Mouse (Mus musculus): ENCODE data around the gene Tnfrsf25.

The Tnfrsf25 gene

GRCm38 (mm10) chr4:152146033-152146827, 30.5 kb downstream of the Tnfrsf25 start:
- no peak for DNase-seq

- no peak for DNase-seq
Observed at GRCm38 (mm10) chr4:152150546-152150945, 34.8 kb downstream of the Tnfrsf25 start.

- DNase-seq, result no peak
Observed at GRCm38 (mm10) chr4:152151451-152151965, 35.8 kb downstream of the Tnfrsf25 start.

- peak; percentile 74 for DNase-seq
Observed at GRCm38 (mm10) chr4:152151966-152152544, 36.3 kb downstream of the Tnfrsf25 start, which contains the start of gene Espn. TSS of gene Espn (minus strand) at chr4:152152371.

GRCm38 (mm10) chr4:152153771-152154177, 38.0 kb downstream of the Tnfrsf25 start:
- DNase-seq, result peak; percentile 94

- no peak for DNase-seq
Observed at GRCm38 (mm10) chr4:152155019-152155418, 39.3 kb downstream of the Tnfrsf25 start.

- peak; percentile 54 for DNase-seq
Observed at GRCm38 (mm10) chr4:152157779-152158584, 42.2 kb downstream of the Tnfrsf25 start.

GRCm38 (mm10) chr4:152158585-152159284, 43.0 kb downstream of the Tnfrsf25 start, which contains the start of gene Hes2:
TSS of gene Hes2 (plus strand) at chr4:152158867.
- DNase-seq, result no peak

GRCm38 (mm10) chr4:152159285-152159678, 43.5 kb downstream of the Tnfrsf25 start:
- no peak for DNase-seq

GRCm38 (mm10) chr4:152160748-152161147, 45.0 kb downstream of the Tnfrsf25 start:
- no peak for DNase-seq

GRCm38 (mm10) chr4:152161601-152162000, 45.9 kb downstream of the Tnfrsf25 start:
- DNase-seq, result no peak

GRCm38 (mm10) chr4:152162748-152163147, 47.0 kb downstream of the Tnfrsf25 start:
- DNase-seq, result no peak

- peak; percentile 85 for DNase-seq
Observed at GRCm38 (mm10) chr4:152165036-152165931, 49.5 kb downstream of the Tnfrsf25 start.

- peak; percentile 63 for DNase-seq
Observed at GRCm38 (mm10) chr4:152168052-152168451, 52.3 kb downstream of the Tnfrsf25 start.

GRCm38 (mm10) chr4:152169103-152169502, 53.4 kb downstream of the Tnfrsf25 start:
- DNase-seq, result no peak

Data from lung, postnatal 10 days (tissue).